Mouse (Mus musculus): ENCODE measurements at regions not wholly inside any gene's neighbourhood (a gene's known extent, or its start where the extent isn't known, plus 50 kb on each side); places are given as distances from the start of the nearest gene placed in this dataset.

GRCm38 (mm10) chr9:69814432-69814831, 53.7 kb upstream of the Foxb1 start:
- no peak for DNase-seq (ENCODE audit: low read depth, low spot score)

- DNase-seq (ENCODE audit: low read depth, low spot score) = no peak
These were observed 62.6 kb upstream of the Foxb1 start for GRCm38 (mm10) chr9:69823179-69823966.

GRCm38 (mm10) chr9:69828428-69828827, 67.7 kb upstream of the Foxb1 start:
- DNase-seq (ENCODE audit: low read depth, low spot score) = no peak

GRCm38 (mm10) chr9:69835396-69835795, 74.7 kb upstream of the Foxb1 start:
- DNase-seq (ENCODE audit: low read depth, low spot score) = no peak

- DNase-seq (ENCODE audit: low read depth, low spot score) = peak; percentile 16
These were observed 78.5 kb upstream of the Foxb1 start for GRCm38 (mm10) chr9:69839198-69839597.

- DNase-seq (ENCODE audit: low read depth, low spot score) = no peak
These were observed 84.0 kb upstream of the Foxb1 start for GRCm38 (mm10) chr9:69844712-69845111.

- no peak for DNase-seq (ENCODE audit: low read depth, low spot score)
These were observed 84.5 kb upstream of the Foxb1 start for GRCm38 (mm10) chr9:69845210-69845609.

GRCm38 (mm10) chr9:69856621-69857020, 95.9 kb upstream of the Foxb1 start:
- peak; percentile 75 for DNase-seq (ENCODE audit: low read depth, low spot score)

- DNase-seq (ENCODE audit: low read depth, low spot score) = no peak
These were observed 97.9 kb upstream of the Foxb1 start for GRCm38 (mm10) chr9:69858619-69859018.

- DNase-seq (ENCODE audit: low read depth, low spot score) = no peak
These were observed 109.4 kb upstream of the Foxb1 start for GRCm38 (mm10) chr9:69870182-69870581.

GRCm38 (mm10) chr9:69886351-69886750, 102.9 kb upstream of the Bnip2 start:
- no peak for DNase-seq (ENCODE audit: low read depth, low spot score)

- no peak for DNase-seq (ENCODE audit: low read depth, low spot score)
These were observed 91.2 kb upstream of the Bnip2 start for GRCm38 (mm10) chr9:69898016-69898415.

GRCm38 (mm10) chr9:69899371-69899770, 89.9 kb upstream of the Bnip2 start:
- DNase-seq (ENCODE audit: low read depth, low spot score) = peak; percentile 62

GRCm38 (mm10) chr9:69900871-69901270, 88.4 kb upstream of the Bnip2 start:
- no peak for DNase-seq (ENCODE audit: low read depth, low spot score)

GRCm38 (mm10) chr9:69907123-69907945, 81.9 kb upstream of the Bnip2 start:
- DNase-seq (ENCODE audit: low read depth, low spot score) = peak; percentile 59

GRCm38 (mm10) chr9:69910621-69911020, 78.6 kb upstream of the Bnip2 start:
- no peak for DNase-seq (ENCODE audit: low read depth, low spot score)

- DNase-seq (ENCODE audit: low read depth, low spot score) = peak; percentile 7
These were observed 61.1 kb upstream of the Bnip2 start for GRCm38 (mm10) chr9:69928126-69928525.

- DNase-seq (ENCODE audit: low read depth, low spot score) = no peak
These were observed 51.4 kb upstream of the Bnip2 start for GRCm38 (mm10) chr9:69937863-69938262.
